Mouse (Mus musculus) leukemia stem cell, adult 10-12 weeks (primary cell): ENCODE measurements around the gene Usp35. TPM values are rescaled to one million over a fixed set of nuclear protein-coding genes. Genes with fewer than 3 reads are reported as not detected.

ENCODE experiments used
- polyA plus RNA-seq: library from polyadenylated mRNA; stranded (reverse); fragments of >175 nt; gene quantifications from 2 replicates; pipeline ENCODE4 v1.2.3, GENCODE M21; 2012; ENCODE audit warnings: low replicate concordance

Usp35 gene
- 0.81 and 1.0 TPM in 2 replicates for polyA plus RNA-seq

DNA sequence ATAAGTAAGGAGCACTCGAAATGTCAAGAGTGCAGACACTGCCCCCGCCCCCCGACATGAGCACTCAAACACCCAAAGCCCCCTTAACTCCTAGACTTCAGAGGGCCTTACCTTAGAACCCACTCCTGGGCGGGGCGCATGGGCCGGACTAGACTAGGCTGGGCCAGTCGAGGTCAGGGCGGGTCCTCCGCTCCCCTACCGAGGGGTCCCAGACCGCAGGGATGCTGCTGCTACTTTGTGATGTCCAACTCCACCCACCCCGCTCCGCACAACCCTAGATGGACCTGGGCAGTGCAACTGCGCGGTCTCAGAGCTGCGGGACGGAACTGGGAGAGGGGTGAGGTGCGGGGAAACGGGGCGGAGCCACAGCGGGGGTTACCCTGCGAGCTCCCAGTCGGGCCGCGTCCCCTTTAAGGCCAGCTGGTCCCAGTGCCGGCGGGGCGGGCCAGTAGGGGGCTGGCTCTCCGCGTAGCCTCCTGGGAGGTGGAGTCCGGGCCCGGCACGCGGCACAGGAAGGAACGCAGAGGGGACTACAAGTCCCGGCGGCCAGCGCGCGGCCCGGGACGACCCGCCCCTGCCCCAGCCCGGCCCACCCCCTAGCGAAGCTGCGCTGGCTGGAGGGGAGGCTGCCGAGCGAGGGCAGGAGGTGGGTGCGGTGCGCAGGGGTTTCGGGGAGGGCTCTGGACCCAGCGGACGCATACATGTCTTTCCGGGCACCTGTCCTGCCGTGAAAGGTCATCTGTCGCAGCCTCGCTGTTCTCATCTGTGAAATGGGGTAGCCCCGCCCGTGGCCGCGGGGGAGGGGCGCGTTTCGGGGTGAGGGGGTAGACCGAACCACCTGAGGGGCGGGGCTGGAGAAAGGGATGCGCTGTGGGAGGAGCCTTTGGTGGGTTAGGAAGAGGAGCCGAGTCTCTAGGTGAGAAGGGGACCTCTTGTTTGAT, at the start of gene Usp35, which contains the start of gene Kctd21:
Gene Usp35, minus strand, starts transcription at position 295 of the 941 bp plus-strand sequence.
Gene Kctd21, plus strand, starts transcription at position 602 of the 941 bp plus-strand sequence.

Other genes with a start within 250 kb of the Usp35 start
- 0.08 and 0.17 TPM in 2 replicates for gene Kctd21, start 307 bp upstream of the Usp35 start, polyA plus RNA-seq
- gene Alg8, start 39.6 kb upstream of the Usp35 start, polyA plus RNA-seq: 0.98 and 2.2 TPM in 2 replicates
- 66.7 and 266 TPM in 2 replicates for gene Ndufc2, start 68.0 kb upstream of the Usp35 start, polyA plus RNA-seq
- not detected in 2 replicates for gene Thrsp, start 85.7 kb upstream of the Usp35 start, polyA plus RNA-seq
- 0.91 and 1.2 TPM in 2 replicates for gene Kctd14, start 119.3 kb upstream of the Usp35 start, polyA plus RNA-seq
- 2.5 and 3.5 TPM in 2 replicates for gene Ints4, start 148.9 kb upstream of the Usp35 start, polyA plus RNA-seq
- gene Aamdc, start 247.5 kb upstream of the Usp35 start, polyA plus RNA-seq: 2.6 TPM in 1 of 2 replicates, not detected in the other
- gene Rsf1, start 247.9 kb upstream of the Usp35 start, polyA plus RNA-seq: 4.4 and 5.8 TPM in 2 replicates